Mouse (Mus musculus) lung, postnatal 0 days (tissue): ENCODE measurements at regions not wholly inside any gene's neighbourhood (a gene's known extent, or its start where the extent isn't known, plus 50 kb on each side); places are given as distances from the start of the nearest gene placed in this dataset.

Experiments
- CTCF ChIP-seq: IDR thresholded peaks from 2 replicates; pipeline ENCODE4 v1.5.1; 2016; ENCODE audit warnings: antibody characterized with exemption, mild to moderate bottlenecking
- EP300 ChIP-seq: IDR thresholded peaks from 2 replicates; pipeline ENCODE4 v1.6.1; 2016; ENCODE audit warnings: antibody characterized with exemption, mild to moderate bottlenecking, control low read depth

- TF ChIP-seq CTCF (no peak), EP300 (no peak)
These were observed 109.9 kb upstream of the Sdk2 start for GRCm38 (mm10) chr11:114176671-114177212.
